Mouse (Mus musculus): ENCODE measurements around the gene Gngt2.

DNA sequence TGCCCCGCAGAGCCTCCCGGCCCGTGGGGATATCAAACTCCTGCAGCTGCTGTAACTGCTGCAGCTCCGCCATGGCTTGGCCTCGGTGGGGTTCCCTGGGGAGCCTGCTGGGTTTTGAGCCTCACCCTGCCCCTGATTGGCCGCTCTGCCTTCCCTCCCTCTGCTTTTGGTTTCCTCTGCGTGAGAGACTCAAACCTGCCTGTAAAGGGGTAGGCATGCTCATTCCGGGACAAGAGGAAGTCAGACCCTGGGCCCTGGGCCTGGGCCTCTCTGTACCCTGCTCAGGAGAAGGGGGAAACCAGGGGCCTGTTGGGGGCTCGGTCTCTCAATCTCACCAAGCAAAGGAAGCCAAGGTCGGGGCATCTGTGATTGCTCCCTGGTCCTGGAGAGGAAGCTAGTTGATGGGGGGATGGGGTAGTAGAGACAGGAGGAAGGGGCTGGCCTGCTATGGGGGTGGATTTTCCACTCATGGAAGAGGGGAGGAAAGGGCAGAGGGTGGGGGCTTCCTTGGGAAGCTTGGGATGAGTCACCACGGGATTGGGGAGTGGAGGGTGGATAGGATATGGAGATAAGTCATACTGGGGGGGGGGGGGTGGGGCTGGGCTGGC, 5.2 kb downstream of the Gngt2 start, which contains the start of gene Abi3:
- TF ChIP-seq CTCF (IDR thresholded peaks at IDR 0.05; ENCODE audit: low read depth) (no peak), EP300 (IDR thresholded peaks at IDR 0.05; ENCODE audit: low read depth) (0 out of 2 replicates have a peak, but pooled peaks have one; percentile 51)

Data from liver, postnatal 0 days (tissue).